Mouse (Mus musculus): ENCODE data around the gene Barhl1. TPM values are rescaled to one million over a fixed set of nuclear protein-coding genes. Genes with fewer than 3 reads are reported as not detected.
A peak's percentile ranks its signal among the peaks of the same experiment; 100 is the strongest.

The Barhl1 gene
- total RNA-seq, 1 experiment from 2014 or later = not detected

- ATAC-seq (replicated peaks in 1 of 2; ENCODE audit: insufficient read depth in 1 of 2, low FRiP score in 2 of 2, low TSS enrichment in 1 of 2, low read depth in 1 of 2, poor library complexity in 2 of 2, severe bottlenecking in 2 of 2) = no peak
Observed at GRCm38 (mm10) chr2:28893526-28893925, 22.9 kb downstream of the Barhl1 start.

GRCm38 (mm10) chr2:28892796-28893195 lies 23.7 kb downstream of the Barhl1 start:
- no peak for ATAC-seq (replicated peaks in 1 of 2; ENCODE audit: insufficient read depth in 1 of 2, low FRiP score in 2 of 2, low TSS enrichment in 1 of 2, low read depth in 1 of 2, poor library complexity in 2 of 2, severe bottlenecking in 2 of 2)

- ATAC-seq (replicated peaks in 1 of 2; ENCODE audit: insufficient read depth in 1 of 2, low FRiP score in 2 of 2, low TSS enrichment in 1 of 2, low read depth in 1 of 2, poor library complexity in 2 of 2, severe bottlenecking in 2 of 2) = no peak
Observed at GRCm38 (mm10) chr2:28884914-28885313, 31.6 kb downstream of the Barhl1 start.

GRCm38 (mm10) chr2:28882826-28883485 lies 33.5 kb downstream of the Barhl1 start:
- no peak for ATAC-seq (replicated peaks in 1 of 2; ENCODE audit: insufficient read depth in 1 of 2, low FRiP score in 2 of 2, low TSS enrichment in 1 of 2, low read depth in 1 of 2, poor library complexity in 2 of 2, severe bottlenecking in 2 of 2)

GRCm38 (mm10) chr2:28882047-28882446 lies 34.4 kb downstream of the Barhl1 start:
- no peak for ATAC-seq (replicated peaks in 1 of 2; ENCODE audit: insufficient read depth in 1 of 2, low FRiP score in 2 of 2, low TSS enrichment in 1 of 2, low read depth in 1 of 2, poor library complexity in 2 of 2, severe bottlenecking in 2 of 2)

GRCm38 (mm10) chr2:28881275-28881674 lies 35.2 kb downstream of the Barhl1 start:
- no peak for ATAC-seq (replicated peaks in 1 of 2; ENCODE audit: insufficient read depth in 1 of 2, low FRiP score in 2 of 2, low TSS enrichment in 1 of 2, low read depth in 1 of 2, poor library complexity in 2 of 2, severe bottlenecking in 2 of 2)

DNA sequence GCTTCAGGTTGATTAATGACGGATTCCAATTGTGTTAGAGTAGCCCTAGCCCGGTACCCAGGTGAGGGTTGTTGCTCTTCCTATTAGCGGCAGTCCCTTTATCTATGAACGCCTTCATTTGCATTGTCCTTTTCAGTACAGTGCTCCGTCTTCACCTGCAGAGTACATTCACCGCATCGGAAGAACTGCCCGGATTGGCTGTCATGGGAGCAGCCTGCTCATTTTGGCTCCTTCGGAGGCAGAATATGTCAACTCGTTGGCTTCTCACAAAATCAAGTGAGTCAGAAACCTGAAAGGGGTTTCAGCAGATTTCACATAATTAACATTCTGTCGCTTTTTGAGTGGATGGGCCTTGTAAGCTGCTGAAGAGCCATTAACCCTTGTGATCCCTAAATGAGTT lies 40.9 kb downstream of the Barhl1 start:
- ATAC-seq (replicated peaks in 1 of 2; ENCODE audit: insufficient read depth in 1 of 2, low FRiP score in 2 of 2, low TSS enrichment in 1 of 2, low read depth in 1 of 2, poor library complexity in 2 of 2, severe bottlenecking in 2 of 2) = no peak

DNA sequence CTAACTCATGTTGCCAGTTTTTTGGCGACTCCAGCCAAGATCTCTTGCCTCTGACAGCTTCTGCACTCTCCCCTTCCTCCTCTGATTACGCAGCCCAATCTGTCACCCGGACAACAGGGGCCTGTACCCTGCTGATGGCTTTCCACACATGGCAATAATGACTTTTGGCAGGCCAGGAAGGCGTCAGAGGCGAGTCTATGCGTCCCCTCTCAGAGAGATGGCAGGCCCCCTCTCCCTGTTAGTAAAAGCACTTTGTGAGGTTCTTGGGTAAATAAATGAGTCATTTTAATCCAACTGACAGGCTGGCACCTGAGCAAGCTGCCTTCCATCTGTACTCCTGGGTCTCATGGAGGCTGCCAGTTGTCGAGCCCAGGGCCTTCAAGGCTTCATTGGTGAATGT lies 49.0 kb downstream of the Barhl1 start:
- ATAC-seq (replicated peaks in 1 of 2; ENCODE audit: insufficient read depth in 1 of 2, low FRiP score in 2 of 2, low TSS enrichment in 1 of 2, low read depth in 1 of 2, poor library complexity in 2 of 2, severe bottlenecking in 2 of 2) = no peak

GRCm38 (mm10) chr2:28863857-28864256 lies 52.6 kb downstream of the Barhl1 start:
- ATAC-seq (replicated peaks in 1 of 2; ENCODE audit: insufficient read depth in 1 of 2, low FRiP score in 2 of 2, low TSS enrichment in 1 of 2, low read depth in 1 of 2, poor library complexity in 2 of 2, severe bottlenecking in 2 of 2) = peak in 1 of 2 experiments; percentile 58; a peak in 1 of 4 replicates

DNA sequence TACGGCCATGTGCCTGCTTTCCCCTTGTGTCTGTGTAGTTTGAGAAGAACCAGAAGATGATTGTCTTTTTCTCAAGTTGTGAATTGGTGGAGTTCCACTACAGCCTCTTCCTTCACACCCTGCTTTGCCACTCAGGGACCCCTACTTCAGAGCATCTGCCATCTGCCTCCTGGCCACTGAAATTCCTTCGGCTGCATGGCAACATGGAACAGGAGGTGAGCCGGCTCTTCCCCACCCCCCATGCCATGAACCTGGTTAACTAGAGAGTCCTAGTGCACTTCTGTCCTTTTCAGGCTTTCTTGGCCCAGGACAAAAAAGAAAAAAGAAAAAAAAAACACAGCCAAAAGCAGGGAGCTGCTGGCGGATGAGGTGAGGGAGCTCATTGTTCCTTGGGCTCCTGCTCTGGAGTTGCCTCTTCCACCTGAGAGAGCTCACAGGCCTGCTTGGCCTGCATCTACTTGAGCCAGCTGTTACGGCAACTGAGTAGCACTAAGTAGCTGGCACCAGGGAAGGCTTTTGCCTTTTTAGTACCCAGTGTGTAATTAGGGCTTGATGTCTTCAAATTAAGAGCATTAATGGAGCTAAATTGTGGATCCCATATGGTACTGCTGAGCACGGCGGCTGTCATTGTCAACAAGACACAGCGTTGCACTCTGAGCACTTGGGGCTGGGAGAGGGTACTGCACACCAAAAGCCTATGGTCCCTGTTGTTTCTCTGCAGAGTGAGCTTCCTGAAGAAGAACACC lies 55.6 kb downstream of the Barhl1 start:
- no peak for ATAC-seq (replicated peaks in 1 of 2; ENCODE audit: insufficient read depth in 1 of 2, low FRiP score in 2 of 2, low TSS enrichment in 1 of 2, low read depth in 1 of 2, poor library complexity in 2 of 2, severe bottlenecking in 2 of 2)

DNA sequence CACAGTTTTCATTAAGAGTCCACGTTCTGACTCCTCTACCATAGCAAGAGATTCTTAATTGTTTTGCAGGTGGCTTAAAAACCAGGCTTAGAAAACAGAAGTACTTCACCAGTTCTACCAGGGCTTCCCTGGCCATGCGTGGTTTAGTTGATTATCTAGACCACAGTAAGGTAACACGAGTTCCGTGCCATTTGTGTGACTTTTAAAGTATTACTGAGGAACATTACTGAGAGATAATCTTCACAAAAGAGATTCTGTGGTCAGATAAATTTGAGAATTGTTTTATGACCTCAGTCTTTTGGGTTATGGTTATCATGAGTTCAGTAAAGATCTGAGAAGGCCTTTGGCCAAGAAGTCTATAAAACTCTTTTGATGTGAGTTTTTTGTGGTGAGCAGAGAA lies 57.2 kb downstream of the Barhl1 start:
- ATAC-seq (replicated peaks in 1 of 2; ENCODE audit: insufficient read depth in 1 of 2, low FRiP score in 2 of 2, low TSS enrichment in 1 of 2, low read depth in 1 of 2, poor library complexity in 2 of 2, severe bottlenecking in 2 of 2) = no peak

Other genes starting within 250 kb of the Barhl1 start
- 1.4 and 3.1 TPM in 2 replicates for gene Spaca9, start 216.9 kb downstream of the Barhl1 start, total RNA-seq (2017)
- 0.15 and 0.38 TPM in 2 replicates for gene Ak8, start 216.5 kb downstream of the Barhl1 start, total RNA-seq (2017)
- 22.9 and 28.8 TPM in 2 replicates for gene Gtf3c4, start 76.3 kb downstream of the Barhl1 start, total RNA-seq (2017)
- 24.1 and 25.1 TPM in 2 replicates for gene Ddx31, start 76.3 kb downstream of the Barhl1 start, total RNA-seq (2017)
- gene Cfap77, start 138.4 kb upstream of the Barhl1 start, total RNA-seq (2017) = 1.7 TPM in 1 of 2 replicates, not detected in the other
- 22.9 and 25.1 TPM in 2 replicates for gene Ttf1, start 143.6 kb upstream of the Barhl1 start, total RNA-seq (2017)
- gene Setx, start 207.5 kb upstream of the Barhl1 start, total RNA-seq (2017) = 108 and 115 TPM in 2 replicates

All from hematopoietic stem cell, adult 5-6 weeks (primary cell).